Mouse (Mus musculus) thymus, postnatal 10 days (tissue): ENCODE data around the gene Pitpnm3.

Experiments used
- DNase-seq, 2 experiments: peaks; one replicate each; pipeline ENCODE4 v3.0.0; 2021; ENCODE audit warnings: low spot score in 2 of 2

The Pitpnm3 gene

DNA sequence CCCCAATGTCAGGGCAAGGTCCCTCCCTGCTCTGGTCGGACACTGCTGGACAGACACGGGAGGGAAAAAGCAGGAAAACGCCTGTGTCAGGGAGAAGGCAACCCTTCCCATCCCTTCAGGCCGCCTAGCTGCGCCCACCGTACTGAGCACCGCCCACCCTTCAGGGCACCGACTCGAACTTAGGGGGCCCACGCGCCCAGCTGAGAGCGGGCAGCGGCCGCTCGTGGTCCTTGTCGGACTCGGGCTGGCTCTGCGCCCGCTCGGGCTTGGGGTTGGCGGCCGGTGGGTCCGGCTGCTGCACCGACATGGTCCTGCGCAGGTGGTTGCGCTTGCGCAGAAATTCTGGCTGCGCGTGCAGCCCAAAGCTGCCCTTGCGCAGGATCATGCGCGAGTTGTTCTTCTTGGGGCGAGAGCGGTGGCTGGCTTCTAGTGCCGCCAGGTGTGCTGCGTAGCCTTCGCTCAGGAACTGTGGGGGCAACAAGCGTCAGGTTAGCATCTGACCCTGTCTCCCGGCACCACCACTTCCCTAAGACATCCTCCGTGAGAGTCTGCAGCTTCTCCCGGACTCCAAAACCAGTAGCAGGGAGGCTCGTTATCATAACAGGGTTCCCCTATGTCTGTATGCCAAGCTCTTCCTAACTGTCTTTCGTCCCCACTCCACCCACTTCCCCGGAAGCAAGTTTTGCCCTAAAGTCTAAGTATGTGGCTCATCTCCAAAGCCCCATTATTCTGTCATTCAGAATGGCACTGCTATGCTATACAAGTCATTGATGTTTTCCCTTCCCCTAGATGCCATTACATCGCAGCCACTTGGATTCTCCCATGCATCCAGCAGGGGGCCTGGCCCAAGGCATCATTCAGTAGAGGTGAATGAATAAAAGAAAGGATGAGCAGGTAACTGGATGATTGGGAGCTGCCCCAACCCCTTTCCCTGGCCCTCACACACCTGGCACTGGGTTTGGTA, 84.4 kb downstream of the Pitpnm3 start:
- DNase-seq: no peak

DNA sequence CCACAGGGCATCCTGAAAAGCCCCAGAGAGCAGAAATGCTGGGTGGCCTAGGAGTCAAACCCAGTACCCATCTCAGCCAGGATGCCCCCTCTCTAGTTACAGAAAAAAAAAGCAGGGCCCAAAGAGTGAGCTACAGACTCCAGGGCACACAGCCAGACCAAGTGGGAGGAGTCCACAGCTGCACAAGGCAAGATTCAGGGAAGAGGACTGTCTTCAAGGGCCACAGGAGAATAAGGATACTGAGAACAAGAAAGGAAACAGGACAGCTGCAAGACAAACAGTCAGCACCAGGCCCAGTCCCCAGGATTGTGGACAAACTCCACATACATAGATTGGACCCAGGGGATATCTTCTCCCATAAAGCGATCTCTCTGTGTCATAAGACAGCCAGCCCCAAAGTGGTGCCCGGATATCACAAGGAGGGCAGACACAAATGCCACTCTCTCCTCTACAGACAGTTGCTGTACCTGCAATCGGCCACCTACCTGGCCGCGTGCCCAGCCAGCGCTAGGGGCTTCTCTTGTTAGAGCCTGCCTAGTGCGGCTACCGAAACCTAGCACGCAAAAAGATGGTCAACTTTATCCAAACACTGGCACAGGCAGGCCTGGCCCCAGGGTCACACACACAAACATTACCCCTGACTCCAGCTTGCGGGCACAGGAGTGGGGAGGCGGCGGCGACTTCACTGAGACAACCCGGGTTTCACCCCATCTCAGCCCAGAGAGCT, 85.2 kb downstream of the Pitpnm3 start:
- DNase-seq: no peak

DNA sequence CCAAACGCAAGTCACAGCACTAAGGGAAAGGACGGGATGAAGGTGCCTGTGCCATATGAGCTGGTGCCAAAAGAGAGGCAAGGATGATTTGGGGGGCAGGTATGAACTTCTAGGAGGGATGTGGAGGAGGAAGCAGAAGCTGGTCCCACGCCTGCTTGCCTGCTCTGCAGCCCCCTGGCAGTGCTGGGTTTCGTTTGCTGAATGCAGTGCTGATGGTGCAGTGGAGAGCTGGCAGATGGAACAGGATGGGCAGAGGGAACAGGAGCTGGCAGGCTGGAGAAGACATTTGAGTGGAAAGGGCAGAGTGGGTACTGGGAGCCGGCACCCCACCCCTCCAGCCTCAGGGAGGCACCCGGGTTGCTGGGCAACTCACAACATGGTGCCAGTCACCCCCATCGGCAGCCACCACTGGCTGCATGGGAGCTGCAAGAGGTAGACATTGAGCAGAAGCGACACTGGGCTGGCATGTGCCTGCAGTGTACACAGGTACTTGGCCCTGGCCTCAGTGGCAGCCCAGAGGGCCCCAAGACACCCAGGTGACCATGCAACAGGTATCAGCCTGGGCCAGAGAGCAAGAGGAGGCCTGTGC, 86.3 kb downstream of the Pitpnm3 start:
- no peak for DNase-seq

DNA sequence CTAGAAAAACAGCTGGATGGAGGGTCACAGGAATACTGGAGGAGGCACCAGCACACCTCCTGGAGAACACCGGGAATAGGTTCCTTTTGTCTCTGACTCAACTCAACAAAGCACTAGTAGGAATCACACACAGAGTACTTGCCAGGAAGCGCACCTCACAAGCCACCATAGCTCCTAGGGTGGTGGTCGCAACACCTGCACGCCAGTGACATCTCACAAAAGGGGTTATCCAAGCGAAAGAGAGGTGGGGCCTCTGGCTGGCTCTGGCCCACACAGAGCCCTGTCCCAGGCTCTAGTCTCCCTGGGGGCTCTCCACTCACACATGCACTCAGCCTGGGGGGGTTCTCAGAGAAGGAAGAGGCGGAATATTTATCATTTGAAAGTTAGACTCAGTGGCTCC, 86.8 kb downstream of the Pitpnm3 start:
- DNase-seq: no peak

DNA sequence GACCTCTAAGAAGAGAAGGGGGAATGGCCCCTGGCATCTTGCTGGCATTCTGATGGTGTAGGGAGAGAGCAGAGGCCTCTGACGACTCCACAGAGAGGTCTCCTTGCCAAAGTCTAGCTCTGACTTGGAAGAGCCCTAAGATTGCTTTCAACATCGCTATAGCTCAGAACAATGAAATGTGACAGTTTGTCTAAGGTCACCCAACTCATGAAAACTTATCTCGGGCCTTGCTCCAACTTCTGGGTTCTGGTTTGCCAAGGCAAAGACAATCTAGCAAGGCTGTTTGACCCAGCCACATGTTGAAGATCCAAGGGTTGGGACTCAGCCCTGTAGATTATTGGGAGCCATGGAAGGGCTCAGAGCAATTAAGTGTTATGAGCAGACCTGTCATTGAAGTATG, 91.3 kb downstream of the Pitpnm3 start:
- no peak for DNase-seq

DNA sequence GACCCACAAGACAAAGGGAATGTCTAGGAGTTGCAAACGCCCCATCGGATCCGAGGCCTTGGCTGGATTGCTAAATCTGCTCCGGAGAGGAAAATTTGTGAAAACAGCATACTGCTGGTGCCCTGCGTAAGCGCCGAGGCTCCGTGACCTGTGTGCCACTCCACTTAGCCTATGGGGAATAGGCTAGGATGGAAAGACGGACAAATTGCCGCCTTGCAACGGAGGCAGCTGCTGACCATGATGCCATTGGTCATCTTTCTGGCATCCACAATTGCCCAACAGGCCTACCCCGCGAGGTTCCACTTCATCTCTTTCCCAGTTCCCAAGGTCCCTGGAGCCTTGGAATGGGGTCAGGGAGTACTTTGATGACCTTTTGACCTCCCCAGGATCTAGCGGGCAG, 92.9 kb downstream of the Pitpnm3 start:
- no peak for DNase-seq

DNA sequence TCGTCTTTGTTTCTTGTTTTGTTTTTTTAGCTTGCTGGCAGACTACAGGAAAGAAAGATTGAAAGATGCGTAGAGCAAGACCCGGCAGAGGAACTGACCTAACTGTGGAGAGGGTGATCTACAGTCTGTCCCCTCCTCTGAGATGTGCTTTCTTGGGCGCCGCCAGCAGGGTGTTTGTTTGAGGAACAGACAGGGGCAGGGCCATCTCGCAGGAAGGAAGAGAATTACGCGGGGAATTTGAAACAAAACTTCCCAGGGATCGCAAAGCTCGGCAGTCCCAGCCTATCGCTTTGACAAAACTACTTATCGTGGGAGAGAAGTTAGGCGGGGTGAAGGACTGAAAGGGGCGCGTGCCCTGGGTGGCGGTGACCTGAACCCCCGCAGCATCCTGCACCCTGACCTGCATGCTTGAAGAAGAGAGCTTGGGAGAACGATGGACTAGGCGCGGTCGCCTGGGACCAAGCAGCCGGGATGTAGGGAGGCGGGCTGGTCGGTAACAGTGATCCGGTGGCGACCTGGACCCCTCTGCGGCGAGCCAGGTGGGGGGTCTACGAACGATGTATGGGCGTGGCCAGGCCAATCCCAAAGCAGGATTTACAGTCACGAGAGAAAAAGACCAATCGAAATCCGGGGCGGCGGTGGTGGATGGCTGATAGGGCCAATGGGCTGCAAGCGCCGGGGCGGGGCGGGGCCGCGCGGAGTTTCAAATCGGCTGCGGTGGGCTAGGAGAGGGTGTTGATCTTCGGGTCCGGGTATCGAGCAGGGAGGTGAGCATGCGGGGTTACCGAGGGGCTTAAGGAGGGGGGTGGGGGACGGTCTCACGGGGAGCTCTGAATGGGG, 93.6 kb downstream of the Pitpnm3 start, which contains the start of gene Pimreg:
TSS of gene Pimreg (plus strand) at position 265 of the 840 bp plus-strand sequence.
- peak; percentile 91 to 92 for DNase-seq

DNA sequence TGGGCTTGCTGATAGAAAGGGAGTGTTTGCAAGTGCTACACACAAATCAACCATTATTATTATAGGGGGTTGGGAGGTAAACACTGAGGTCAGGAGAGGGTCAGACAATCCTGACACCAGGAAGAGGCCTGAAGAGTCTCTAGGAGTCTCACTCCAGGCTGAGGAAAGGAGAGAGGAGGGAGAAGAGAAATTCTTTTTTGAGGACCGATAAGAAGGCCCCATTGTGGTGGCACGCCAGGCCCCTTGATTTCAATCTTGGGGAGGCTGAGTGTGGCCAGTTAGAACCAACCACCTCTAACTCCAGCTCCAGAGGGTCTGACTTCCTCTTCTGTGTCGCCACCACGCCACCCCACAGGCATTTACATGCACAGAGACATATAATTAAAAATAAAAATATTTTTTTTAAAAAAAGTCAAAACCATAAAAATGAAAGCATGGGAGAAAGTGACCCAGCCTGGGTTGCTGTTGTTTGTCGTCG, 94.2 kb downstream of the Pitpnm3 start:
- DNase-seq: no peak

DNA sequence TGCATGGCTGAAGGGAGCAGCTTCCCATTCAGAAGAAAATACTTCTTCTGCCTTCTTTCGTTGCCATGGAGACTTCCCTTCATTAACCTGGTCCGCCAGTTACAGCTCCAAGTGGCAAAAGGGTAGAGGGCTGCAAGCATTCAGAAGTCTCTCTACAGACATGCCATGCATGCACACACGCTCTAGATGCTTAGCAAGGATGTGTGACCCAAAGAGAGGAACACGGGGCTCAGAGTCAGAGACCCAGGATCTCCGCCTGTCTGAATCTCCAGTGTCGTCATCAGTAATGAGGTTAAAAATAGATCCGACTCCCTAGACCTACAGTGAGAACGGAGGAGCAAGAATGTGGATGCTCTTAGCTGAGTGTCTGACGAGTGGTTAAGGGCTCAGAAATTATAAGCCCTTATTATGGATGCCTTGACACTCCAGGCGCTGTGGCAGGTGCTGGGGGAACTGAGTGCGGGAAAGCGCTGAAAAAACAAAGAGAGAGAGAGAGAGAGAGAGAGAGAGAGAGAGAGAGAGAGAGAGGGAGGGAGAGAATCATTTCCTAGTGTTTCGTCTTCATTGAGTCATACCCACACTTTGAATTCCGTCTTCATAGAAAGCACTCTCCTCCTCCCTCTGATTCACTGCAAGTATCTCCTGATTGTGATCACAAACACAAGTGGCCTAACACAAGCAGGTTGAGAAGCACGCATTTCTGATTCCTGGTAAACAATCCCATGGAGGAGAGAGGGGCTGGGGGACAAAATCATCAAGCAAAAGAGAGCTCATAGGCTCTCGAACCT, 95.8 kb downstream of the Pitpnm3 start:
- no peak for DNase-seq

DNA sequence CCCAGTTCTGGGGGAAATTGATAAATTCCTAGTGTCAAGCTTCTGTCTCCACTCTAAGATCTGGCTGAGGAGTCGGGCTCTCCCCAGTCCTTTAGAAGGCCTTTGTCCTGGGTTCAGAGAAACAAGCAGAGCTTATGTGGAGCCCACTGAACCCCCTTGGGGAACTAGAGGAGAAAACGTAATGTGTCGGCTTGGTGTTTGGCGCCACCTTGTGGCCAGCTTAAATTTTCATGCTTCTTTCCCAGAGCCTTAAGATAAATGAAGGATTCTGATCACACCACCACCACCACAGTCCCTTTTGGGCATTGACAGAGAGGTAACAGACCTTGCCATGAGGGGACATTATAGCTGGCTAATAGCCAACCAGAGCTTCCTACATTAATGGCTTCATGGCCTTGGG, 97.6 kb downstream of the Pitpnm3 start:
- peak; percentile 40 to 76 for DNase-seq

DNA sequence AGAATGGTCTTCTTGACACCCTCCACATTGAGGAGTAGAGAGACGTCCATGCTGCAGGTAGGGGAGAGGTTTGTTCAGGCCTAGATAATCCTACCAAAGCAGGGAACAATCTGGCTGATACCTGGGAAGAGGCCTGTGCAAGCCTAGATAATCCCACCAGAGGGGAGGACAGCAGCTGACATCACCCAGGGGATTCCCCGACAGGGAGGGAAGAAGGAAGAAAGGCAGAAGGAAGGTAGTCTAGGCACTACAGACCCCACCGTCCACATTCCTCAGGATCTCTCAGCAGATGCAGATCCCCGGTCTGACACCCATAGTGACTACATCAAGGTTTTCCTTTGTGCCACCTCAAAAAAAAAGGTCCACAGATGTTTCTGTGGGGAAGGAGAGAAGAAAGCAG, 98.2 kb downstream of the Pitpnm3 start, which contains the start of gene Aipl1:
TSS of gene Aipl1 (minus strand) at position 101 of the 400 bp plus-strand sequence.
- no peak for DNase-seq

DNA sequence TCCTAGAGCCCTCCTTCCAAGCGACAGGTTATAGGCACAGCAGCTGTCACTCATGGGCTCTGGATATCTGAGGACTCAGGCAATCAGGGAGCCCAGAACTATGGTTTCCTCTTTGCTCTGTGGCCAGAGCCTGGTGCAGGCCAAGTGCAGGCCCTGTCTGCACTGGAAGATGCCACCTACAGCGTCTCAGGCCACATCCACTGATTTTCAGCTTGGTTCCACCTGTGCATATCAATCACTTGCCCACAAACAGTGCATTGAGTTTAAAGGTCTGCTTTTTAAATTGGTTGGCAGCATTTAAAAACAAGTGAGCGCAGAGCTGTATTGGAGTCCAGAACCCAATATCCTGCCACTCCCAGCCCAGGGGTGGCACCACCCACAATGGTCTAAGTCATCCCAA, 103.0 kb downstream of the Pitpnm3 start:
- no peak for DNase-seq

DNA sequence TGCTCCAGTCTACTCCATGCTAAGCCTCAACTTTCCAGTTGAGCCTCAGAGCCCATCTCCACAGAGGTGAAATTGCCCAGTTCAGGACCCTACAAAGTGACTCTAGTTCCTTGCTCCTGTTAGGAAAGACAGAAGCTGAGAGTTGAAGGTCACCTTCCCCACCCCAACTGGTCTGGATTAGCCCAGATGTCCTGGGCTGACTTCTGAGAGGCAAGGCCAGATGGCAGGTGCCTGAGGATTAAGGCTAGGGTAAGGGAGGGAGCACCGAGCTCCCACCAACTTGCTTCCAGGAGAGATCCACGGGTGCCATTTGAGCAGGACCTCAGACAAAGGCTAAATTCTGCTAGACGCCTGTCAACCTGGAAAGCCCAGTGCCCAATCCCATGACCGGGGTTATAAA, 103.5 kb downstream of the Pitpnm3 start:
- DNase-seq: no peak

DNA sequence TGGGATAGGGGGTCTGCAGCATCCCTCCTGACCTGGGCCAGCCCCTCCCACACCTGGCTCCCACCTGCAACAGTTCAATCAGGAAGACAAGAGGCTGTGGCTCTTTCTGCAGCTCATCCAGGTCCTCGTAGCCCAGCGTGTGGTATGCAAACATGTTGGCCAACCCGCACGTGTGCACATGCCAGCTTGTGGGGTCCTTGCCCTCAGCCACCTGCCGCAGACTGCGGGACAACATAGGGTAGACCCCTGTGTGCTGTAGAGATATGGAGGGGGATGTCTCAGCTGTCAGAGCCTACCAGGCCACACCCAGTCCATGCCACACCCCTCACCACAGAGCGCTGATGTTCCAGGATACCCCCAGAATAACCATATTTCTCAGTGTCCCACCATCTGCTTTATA, 104.2 kb downstream of the Pitpnm3 start:
- no peak for DNase-seq

DNA sequence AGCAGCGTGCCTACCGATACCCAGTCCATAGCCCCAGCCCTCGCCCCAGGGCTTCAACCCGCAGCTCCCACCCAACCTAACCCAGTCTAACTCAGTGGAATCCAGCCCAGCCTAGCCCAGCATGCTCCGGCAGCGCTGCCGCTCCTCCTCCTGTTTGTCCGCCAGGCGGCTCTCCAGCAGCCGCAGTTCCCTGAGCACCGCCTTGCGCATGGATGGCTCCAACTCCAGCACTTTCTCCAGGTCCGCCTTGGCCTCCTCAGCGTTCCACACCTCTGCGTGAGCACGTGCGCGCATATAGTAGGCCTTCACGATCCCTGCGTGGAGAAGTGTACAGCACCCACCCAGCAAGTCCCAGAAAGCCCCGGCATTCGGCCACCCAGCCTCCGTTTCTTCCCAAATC, 106.4 kb downstream of the Pitpnm3 start:
- no peak for DNase-seq

DNA sequence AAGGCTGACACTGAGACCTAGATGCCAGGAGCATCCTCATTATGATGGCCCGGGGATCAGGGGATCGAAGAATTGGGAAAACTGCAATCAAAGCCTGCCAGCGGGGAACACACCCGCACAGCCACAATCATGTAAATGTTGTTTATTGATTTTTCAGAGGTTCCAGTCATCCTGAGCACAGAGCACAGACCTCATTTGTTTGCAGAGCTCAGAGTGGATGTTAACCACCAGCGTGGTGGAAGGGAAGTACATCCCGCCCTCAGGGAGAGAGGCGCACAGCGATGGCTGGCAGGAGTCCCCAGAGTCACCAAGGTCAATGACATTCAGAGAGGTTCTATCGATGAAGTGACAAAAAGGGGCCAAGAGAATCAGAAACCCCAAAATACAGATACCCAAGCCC, 107.7 kb downstream of the Pitpnm3 start:
- no peak for DNase-seq

DNA sequence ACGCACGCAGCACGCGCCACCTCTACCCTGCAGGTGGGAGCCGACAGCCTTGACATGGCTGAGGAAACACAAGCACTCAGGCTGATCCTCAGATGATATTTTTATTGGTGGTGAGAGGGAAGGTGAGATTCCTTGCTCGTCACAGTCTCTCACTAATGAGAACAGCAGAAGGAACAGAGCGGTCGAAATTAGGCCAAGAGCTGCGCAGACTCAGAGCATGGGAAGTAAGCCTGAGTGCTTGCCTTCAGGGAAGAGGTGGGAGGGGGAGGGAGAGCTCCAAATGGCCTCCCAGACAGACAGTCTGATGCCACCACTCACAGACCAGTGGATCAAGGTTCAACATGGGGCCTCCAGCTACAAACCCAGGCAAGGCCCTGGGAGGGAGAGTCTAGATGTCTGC, 109.1 kb downstream of the Pitpnm3 start:
- DNase-seq: no peak

DNA sequence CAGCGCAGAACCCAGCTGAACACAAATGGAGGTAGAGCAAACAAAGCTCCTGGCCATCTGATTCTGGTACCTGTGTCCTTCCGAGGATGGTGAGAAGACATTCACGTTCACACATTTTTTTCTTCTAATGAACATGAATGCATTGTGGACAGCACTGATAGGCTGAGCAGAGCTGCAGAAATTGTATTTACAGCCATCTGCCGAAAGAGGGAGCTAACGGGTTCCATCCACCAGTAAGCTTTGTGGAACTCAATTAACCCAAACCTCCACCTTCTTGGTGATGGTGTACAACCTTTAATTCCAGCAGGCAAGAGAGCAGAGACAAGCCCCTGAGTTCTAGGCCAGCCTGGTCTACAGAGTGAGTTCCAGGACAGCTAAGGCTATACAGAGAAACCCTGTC, 109.7 kb downstream of the Pitpnm3 start:
- DNase-seq: peak in 1 of 2 experiments; percentile 53

DNA sequence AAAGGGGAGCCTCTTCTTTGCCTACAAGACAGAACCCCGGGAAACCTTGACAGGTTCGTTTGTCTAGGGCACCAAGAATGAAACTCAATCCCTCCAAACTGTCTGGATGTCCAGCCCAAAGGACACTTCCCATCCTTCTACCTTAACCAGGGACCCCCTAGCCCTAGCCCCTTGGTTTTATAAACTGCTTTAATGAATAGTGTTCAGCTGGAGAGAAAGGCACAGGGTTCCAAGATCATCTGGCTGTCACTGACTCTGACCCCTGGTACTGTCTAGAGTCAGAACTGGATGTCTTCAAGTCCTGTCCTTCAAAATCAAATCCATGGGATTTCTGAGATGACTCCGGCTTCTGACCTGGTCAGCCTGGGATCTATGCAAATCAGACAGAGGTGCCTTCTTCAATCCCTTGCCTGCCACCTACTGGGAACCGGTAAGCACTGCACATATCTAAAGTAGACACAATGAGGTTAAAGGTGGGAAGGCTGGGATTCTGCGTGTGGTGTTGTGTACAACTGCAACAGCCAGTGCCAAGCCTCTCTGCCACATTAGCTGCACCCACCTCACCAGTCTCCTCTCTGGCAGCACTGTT, 111.3 kb downstream of the Pitpnm3 start:
- peak; percentile 20 to 64 for DNase-seq

DNA sequence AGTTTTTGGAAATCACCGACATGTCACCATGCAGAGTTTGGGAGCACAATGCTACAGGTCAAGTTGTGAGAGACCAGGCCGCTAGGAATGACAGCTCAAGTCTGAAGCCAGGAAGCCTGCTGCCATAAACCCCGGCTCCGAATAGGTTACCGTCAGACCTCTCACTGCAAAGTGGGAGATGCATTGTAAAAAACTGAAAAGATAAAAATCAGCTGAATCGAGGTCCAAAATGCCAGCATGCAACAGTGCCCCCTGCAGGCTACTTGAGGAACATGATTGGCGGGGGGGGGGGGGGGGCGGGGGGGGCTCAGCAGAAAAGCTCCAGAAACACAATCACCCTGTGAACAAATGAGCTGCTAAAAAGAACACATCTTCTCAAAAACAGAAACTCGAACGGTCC, 112.0 kb downstream of the Pitpnm3 start:
- no peak for DNase-seq
